Mouse (Mus musculus) neutrophil, adult 5-6 weeks (primary cell): ENCODE measurements at regions not wholly inside any gene's neighbourhood (a gene's known extent, or its start where the extent isn't known, plus 50 kb on each side); places are given as distances from the start of the nearest gene placed in this dataset.

Experiments
- ATAC-seq: fragments of 151-379, 151-347 bp; 2 replicates; pipeline ENCODE4 v1.8.0; 2017; ENCODE audit warnings: mild to moderate bottlenecking, moderate TSS enrichment; ENCODE audit not compliant: insufficient number of reproducible peaks, poor library complexity, low FRiP score, severe bottlenecking; ENCODE audit errors: extremely low read depth

GRCm38 (mm10) chr7:111257842-111258241, 175.0 kb upstream of the Eif4g2 start:
- ATAC-seq: no peak

- no peak for ATAC-seq
Measured at GRCm38 (mm10) chr7:111256199-111256598, 173.4 kb upstream of the Eif4g2 start.

- peak; percentile 74 for ATAC-seq
Measured at GRCm38 (mm10) chr7:111249606-111250005, 166.8 kb upstream of the Eif4g2 start.

GRCm38 (mm10) chr7:111245488-111245887, 162.7 kb upstream of the Eif4g2 start:
- no peak for ATAC-seq

GRCm38 (mm10) chr7:111245067-111245466, 162.2 kb upstream of the Eif4g2 start:
- no peak for ATAC-seq

- ATAC-seq: no peak
Measured at GRCm38 (mm10) chr7:111243831-111244230, 161.0 kb upstream of the Eif4g2 start.

- no peak for ATAC-seq
Measured at GRCm38 (mm10) chr7:111242646-111243045, 159.8 kb upstream of the Eif4g2 start.

- no peak for ATAC-seq
Measured at GRCm38 (mm10) chr7:111241538-111241937, 158.7 kb upstream of the Eif4g2 start.

GRCm38 (mm10) chr7:111240234-111240826, 157.5 kb upstream of the Eif4g2 start:
- no peak for ATAC-seq

- no peak for ATAC-seq
Measured at GRCm38 (mm10) chr7:111237819-111238218, 155.0 kb upstream of the Eif4g2 start.

- ATAC-seq: no peak
Measured at GRCm38 (mm10) chr7:111230630-111231029, 147.8 kb upstream of the Eif4g2 start.

- ATAC-seq: no peak
Measured at GRCm38 (mm10) chr7:111227082-111227481, 144.3 kb upstream of the Eif4g2 start.

- ATAC-seq: no peak
Measured at GRCm38 (mm10) chr7:111226026-111226656, 143.3 kb upstream of the Eif4g2 start.

GRCm38 (mm10) chr7:111215586-111215985, 132.8 kb upstream of the Eif4g2 start:
- no peak for ATAC-seq

- no peak for ATAC-seq
Measured at GRCm38 (mm10) chr7:111214226-111214906, 131.5 kb upstream of the Eif4g2 start.

- no peak for ATAC-seq
Measured at GRCm38 (mm10) chr7:111212188-111212587, 129.4 kb upstream of the Eif4g2 start.

GRCm38 (mm10) chr7:111211641-111212040, 128.8 kb upstream of the Eif4g2 start:
- ATAC-seq: no peak

- no peak for ATAC-seq
Measured at GRCm38 (mm10) chr7:111210282-111210681, 127.5 kb upstream of the Eif4g2 start.

GRCm38 (mm10) chr7:111205876-111206275, 123.0 kb upstream of the Eif4g2 start:
- ATAC-seq: no peak

GRCm38 (mm10) chr7:111198608-111199355, 116.0 kb upstream of the Eif4g2 start:
- ATAC-seq: no peak
